Mouse (Mus musculus) layer of hippocampus, adult 8-10 months (tissue): Measurements from ENCODE around the gene Gm5475. TPM values are rescaled to one million over a fixed set of nuclear protein-coding genes. Genes with fewer than 3 reads are reported as not detected.
A peak's percentile ranks its signal among the peaks of the same experiment; 100 is the strongest.

Experiments
- DNase-seq, 2 experiments: peaks; one replicate each; pipeline ENCODE4 v3.0.0; 2022; ENCODE audit warnings: low spot score in 2 of 2
- total RNA-seq, 4 experiments: library from RNA; stranded (reverse); gene quantifications; 2 replicates each; pipeline ENCODE4 v1.2.4; 2022

Gm5475 gene
- total RNA-seq, 4 experiments from 2014 or later: not detected

DNA sequence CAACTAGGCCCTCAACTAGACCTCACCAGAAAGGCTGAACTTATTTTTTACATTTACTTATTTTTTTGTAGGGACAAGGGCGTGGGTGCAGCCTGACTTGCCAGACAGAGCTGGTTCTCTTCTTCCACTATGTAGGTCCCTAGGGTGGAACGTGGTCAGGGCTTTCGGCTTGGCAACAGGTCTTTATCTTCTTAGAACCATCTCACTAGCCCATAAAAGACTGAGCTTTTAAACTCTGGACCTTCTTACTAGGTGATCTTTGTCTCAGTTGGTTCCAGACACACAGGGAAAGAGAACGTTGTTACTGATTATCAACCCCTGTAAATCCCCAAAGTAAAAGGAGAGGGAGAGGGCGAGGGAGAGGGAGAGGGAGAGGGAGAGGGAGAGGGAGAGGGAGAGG, 8.6 kb upstream of the Gm5475 start:
- no peak for DNase-seq

DNA sequence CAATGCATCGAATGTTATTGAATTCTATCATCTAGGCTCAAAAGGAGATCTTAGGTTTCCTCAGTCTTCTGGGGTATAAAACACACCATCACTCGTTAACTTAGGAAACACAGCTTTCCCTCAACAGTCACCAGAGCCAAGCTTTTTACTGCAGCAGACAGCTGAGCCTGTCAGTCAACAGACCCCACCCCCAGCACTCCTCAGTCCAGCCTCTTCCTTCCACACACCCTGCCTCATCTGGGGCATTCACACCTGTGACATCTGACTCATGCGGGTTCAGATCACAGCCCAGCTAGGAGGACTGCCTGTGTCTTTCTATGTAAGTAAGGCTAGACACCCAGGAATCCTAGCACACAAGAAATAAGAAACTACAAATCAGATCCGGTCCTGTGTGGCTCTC, 7.9 kb upstream of the Gm5475 start:
- DNase-seq: no peak

DNA sequence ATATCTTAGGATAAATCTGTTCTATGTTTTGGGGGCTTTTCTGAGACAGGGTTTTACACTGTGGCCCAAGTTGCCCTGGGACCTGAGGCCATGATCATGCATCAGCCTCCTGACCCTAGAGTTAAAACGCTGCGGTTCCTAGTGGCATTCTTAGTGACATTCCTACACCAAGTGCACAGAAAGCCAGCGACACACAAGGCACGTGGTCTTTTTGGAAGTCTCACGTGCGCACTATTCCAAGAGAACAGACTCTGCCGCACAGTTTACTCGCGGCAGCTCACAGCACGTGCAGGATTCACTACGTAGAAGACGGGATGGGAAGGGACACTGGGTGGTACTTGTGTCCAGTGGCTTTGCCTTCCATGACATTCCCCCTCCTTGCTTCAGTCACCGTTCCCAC, 7.0 kb upstream of the Gm5475 start:
- no peak for DNase-seq

DNA sequence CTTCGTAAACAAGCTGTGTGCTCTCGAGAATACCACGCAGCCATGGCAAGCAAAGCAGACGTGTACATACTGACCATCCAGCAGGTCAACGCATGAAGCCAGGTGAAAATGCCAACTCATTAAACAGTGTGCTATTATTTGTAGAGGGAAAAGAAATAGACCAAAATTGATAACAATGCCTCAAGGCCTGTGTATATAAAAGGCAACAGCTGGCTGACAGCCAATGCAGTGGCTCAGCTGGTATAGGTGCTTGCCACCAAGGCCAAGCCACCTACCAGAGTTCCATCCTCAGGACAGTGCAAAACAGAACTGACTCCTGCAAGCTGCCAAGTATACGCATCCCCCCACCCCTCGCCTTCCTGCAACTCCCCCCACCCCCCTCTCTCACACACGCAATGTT, 6.3 kb upstream of the Gm5475 start:
- DNase-seq: no peak

DNA sequence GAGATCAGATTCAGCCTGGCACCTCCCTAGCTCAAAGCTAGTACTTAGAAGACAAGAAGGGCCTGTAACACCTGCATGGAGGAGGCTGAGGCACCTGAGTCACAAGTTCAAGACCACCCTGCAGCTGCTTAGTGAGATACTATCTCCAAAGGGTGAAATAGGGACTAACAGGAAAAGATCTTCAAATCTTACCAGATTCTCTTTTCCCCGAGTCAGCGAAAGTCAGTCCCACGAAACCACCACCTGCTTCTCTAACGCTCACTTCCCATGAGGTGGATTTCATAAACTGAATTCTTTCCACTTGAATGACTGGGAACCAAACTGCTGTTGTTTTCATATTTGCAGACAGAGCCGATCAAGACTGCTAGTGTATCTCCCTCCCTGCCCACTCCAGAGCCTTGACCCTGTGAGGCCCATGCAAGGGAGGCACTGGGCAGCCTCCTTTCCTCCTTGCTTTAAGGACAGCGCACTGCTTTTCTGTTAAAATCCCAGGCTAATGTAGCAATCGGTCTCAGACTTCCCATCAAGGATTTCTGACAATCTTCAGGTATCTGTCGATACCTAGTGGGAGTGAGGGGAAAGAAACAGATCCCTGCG, 4.0 kb upstream of the Gm5475 start:
- DNase-seq: no peak

DNA sequence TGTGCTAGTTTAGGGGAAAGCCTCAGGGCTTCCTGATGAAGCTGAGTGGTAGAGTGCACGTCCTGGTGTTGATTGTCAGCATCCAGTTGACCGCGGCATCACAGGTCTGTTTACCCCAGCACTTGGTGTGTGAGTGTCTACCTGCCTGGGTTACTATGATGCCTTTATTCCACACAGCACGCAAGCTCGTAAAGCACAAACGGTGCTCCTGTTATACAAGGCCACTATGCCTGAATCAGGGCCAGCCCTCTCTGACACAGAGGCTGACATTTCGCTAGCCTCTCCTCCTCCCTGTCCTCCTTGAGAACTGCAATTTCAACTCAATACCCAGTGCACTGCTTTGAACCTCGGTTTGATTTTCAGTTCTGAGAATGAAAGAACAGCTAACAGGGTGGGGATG, 2.6 kb upstream of the Gm5475 start:
- no peak for DNase-seq

DNA sequence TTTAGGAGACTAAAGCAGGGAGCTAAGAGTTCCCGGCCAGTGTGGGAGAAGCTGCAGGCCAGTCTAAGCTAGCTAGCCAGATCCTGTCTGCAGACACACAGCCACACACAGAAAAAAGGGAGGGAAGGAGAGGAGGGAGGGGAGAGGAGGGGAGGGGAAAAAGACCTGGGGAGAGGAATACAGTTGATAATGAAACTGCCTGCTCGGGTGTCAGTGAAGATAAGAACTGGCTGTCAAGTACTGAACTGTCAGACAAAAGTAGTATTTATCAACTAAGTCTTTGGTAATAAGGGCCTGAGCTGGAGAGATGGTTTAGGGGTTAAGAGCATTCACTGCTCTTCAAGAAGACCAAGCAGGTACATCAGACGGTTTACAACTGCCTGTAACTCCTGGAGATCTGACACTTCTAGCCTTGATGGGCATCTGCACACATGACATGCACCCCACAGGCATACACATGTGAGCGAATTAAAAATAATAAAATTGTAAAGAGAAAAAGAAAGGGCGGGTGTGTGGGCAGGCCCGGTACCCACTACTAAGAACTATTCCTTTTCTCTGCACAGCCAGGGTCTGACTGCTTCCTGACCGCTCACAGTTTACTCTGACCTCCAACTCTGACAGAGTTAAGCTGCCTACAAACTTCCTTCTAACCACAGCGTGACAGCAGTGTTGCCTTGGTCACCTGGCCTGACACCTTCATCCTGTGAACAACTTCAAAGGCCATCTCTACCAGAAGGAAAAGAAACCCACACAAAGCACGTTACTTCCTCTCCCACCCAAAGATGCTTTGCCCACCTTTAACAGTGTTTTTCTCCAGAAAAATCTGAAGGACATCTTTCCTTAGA, 1.8 kb upstream of the Gm5475 start:
- DNase-seq: no peak

DNA sequence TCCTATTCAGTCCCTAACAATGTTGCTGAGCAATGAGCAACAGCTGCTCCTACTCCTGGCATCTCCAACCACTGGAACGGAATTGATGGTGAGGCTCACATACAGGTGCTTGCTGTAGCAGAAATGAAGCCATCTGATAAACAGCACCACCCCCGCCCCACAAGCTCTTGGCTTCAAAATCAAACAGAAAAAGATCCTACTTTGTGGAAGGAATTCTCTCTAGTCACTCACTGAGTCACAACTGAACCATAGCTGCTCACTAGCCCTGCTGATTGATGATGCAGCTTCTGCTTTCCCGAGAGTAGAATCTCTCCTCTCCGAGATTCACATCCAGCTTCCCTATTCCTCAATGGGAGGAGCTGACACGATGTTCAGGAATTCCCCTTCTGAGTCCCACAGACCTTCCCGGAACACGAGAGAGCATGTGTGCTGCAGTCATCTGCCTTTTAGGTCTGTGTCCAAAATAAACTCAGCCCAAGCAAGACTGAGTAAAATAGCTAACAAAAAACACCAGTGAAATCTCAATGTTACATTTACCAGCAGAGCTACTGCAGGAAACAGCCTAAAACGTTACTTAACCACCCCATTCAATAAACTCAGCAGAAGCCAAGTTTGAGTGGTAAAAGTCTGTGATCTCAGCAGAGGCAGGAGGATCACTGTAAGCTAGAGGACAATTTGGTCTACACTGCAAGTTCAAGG, 739 bp upstream of the Gm5475 start:
- no peak for DNase-seq

DNA sequence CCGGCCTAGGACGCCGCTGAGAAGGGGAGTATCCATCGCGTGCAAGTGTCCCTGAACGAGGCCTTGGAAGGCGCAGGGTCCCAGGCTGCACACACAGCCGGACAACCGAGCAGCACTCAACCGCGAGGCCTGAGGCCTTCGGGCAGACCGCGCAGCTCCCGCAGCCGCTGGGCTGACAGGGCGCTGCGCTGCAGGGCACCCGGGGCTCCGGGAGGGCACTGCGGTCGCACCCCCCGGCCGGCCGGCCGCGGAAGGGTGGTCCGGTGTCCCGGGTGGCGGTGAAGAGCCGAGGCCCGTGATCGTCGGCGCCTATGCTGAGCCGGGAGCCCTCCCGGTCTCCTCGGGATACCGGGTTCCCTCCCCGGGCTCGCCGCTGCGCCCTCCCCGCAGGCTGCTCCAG, 529 bp downstream of the Gm5475 start:
- DNase-seq: no peak

DNA sequence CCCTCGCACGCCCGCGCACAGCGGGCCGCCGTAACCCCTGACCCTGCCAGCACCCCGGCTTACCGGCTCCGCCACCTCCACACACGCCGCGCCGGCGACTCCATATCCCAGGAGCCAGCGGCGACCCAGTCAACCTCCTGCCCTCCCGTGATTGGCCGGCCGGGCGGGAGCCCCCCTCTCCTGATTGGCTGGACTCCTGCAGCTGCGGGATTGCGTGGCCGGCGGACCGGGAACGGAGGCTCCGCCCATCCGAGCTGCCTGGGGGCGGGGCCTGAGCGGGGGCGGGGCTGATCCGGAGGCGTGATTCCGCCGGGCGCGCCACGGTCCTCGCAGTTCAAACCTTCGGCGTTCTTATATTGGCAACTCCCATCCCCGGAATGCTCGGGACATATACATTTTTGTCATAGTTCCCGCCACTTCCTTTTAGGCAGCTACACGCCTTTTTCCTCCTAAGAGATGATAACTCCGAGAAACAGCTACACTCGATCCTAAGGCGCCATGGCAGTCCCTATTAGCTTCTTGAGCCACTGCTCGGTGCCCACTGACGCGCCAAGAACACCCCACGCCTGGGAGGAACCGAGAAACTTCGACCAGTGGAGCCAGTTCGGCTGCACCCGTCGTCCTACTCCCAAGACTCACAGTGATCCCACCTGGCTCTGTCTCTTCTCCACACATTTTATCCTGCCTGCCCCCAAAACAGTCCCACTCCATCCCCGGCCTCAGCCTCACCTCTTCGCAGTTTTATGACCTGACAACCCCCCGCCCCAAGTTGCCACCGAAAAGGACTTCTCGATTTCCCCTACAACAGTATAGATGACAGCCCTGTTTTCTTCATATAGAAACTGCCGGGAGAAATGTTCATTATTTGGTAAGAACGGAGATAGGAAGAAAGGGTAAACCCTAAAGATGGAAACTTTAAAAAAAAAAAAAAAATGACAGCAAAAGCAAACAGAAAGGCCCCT, 1.2 kb downstream of the Gm5475 start:
- peak; percentile 93 to 95 for DNase-seq

DNA sequence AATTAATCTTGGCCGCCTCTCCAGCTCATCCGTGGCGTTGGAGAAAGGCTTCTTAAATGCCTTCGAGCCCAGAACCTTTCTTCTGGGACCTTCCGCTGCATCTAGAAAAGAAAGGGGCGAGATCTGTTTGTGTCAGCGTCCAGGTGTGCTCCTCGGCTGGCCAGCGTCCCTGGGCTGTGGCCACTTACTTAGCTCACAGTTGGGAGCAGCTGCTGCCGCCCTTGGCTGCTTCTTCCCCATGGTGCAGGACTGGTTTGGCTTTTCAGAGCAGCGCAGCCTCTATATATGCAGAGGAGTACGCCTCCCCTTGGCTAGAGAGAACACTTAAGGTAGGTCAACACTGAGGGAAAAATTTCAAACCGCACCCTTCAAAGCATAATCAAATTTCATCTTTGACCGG, 2.0 kb downstream of the Gm5475 start:
- no peak for DNase-seq

DNA sequence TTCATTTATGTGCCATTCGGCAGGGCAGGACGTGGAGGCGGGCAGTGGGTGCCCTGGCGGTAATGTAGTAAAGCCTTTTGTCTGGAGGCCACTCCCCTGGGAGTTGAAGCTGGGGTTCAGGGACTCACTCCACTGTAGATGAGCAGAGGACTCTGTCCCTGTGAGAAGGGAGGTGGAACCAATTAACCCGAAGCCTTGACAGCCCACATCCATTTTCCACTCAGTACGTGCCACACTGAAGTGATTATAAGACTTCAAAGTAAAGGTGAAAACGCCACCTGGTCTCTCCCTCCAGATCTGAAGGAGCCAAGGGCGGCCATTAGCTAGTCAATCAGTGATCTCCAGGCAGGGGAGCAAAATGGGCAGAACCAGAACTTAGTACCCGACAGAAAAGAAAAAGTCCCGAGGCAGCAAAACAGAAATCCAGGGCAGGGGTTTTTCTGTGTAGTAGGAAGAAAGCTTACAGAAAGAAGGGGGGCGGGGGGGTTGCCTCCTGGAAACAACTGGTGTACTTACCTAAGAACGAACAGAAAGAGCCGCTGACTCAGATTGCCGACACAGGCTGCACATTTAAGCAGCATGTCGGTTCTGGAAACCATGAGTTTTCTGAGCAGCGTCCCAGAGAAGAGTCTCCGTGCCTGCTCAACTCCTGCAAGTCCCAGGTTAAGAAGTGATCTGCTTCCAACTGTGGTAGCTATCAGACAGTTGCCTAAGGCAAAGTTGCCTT, 2.6 kb downstream of the Gm5475 start, which contains the start of gene Slc11a2:
Gene Slc11a2, minus strand, starts transcription at position 677 of the 727 bp plus-strand sequence.
- DNase-seq: no peak

DNA sequence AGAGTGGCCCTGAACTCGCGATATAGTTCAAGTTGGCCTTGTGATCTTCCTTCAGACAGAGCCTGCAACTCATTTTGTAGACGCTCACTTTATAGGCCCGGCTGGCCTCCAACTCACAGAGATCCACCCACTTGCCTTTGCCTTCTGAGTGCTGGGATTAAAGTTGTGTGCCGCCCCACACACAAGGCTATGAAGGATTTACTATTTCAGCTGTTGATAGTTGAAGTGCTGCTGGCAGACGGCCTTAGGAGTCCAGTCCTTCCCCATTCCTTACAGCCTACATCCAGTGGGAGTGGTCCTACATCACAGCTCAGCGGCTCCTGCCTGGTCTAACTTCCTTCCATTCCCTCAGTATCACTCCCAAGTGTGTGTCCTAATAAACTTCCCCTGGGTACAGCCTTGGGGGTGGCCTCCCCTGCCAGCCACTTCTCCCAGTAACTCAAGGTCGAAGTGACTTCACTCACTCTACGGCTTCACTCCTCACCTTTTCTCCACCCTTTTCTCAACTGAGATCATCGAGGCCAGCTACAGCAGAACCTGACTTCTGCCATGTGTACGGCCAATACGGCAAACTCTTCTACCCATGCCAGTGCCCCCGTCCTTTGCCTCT, 6.5 kb downstream of the Gm5475 start:
- no peak for DNase-seq

DNA sequence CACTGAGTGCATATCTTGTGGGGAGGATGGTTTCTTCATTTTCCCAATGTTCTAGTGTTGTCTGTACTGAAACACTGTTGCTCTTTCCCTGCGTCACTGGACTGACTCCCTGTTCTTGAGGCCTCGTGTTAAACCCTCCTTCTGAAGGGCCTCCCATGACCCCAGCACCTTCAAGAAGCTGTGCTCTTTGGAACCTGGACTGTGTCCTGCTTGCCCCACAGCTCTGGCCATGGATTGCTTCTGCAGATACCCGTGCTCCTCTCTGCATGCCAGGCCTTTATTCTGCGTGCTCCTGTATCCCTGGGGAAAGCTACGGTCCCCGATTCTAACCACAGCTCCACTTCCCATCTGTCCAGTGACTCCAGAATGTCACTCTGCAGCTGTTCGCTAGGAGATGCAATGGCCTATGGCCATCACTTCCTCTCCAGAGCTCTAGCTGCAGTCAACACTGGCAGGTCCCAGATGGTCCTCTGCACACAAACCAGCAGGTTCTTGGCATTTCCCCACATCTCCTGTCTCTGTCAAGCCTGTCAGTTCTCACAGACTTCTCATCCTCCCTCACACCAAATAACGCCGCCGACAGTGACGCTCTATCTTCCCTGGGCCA, 8.1 kb downstream of the Gm5475 start:
- DNase-seq: peak in 1 of 2 experiments; percentile 17

DNA sequence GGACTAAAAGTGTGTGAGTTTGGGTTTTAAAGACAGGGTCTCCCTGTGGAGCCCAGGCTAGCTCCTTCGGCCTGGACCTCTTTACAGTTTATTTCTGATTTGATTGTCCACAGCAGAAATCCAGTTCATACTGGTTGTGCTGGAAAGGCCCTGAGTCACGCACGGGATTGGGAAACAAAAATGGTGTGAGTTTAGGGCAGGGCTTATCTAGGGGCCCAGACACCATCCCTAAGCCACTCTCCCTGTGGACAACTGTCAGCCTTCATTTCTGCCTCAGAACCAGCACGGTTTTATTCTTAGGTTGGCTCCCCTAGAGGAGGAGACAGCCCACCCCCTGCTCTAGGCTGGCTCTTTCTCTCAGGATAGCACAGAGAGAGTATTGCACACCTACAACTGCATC, 11.3 kb downstream of the Gm5475 start:
- no peak for DNase-seq

DNA sequence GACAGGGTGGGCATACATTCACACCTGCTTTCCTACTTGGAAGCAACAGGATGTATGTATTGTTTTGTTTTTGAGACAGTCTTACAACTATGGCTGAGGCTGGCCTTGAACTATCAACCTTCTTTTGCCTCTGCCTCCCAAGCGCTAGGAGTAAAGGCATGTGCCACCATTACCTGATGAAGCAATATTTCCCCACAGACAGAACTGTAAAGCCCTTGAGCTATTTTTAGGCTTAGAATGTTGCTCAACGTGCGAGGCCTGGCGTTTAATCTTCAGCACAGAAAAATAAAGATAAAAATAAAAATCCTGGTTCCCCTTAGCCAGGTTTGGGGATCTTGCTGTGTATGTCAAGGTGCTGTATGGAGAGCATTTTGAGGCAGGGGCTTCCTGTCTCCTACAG, 14.2 kb downstream of the Gm5475 start:
- DNase-seq: no peak

DNA sequence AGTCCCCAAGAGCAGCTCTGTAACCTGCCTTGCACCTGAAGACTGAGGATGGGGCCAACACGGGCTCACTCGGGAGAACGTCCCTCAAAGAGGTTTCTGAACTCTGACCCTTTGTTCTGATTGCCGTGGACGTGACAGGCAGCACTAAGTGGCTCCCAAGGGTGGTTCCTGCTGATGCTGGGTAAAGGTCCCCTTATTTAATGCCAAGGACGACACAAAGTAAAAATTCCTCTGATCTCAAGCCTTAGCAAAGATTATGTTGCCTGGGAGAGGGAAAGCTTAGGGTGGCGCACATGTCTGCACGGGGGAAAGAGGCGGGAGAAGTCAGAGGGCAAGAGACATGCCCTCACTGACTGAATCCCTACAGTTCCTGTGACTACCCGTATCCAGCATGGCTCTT, 14.6 kb downstream of the Gm5475 start:
- DNase-seq: no peak

DNA sequence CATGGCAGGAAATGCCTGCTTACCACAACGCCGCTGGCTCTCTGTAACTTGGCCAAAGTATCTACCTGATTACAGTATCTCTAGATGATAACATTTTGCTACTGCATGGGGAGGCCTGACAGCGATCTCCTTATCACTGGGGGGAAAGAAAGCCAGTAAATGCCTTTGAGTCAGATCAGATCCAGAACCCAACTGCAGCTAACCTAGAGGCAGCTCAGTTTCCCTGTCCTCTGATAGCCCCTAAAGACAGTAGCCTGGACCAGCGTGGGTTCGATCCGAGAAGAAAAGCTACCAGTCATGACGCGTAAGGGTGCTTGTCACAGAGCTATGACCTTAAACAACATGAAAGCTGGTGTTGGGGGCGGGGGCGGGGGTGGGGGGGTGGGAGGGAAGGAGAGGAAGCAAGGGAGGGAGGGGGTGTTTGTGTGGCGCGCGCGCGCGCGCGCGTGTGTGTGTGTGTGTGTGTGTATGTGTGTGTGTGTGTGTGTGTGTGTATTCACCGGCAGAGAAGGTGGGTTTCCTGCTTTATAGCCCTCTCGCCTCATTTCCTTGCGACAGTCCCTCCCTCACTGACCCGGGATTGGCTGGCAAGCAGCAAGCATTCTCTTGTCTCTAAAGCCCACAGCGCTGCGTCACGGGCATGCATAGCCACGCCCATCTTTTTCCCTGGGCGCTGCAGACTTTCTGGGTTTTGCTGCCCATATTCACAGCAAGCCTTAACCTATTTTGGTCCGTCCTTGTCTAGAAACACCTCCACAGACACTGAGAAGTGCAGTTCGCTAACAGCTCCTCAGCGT, 21.4 kb downstream of the Gm5475 start:
- peak; percentile 78 to 84 for DNase-seq

DNA sequence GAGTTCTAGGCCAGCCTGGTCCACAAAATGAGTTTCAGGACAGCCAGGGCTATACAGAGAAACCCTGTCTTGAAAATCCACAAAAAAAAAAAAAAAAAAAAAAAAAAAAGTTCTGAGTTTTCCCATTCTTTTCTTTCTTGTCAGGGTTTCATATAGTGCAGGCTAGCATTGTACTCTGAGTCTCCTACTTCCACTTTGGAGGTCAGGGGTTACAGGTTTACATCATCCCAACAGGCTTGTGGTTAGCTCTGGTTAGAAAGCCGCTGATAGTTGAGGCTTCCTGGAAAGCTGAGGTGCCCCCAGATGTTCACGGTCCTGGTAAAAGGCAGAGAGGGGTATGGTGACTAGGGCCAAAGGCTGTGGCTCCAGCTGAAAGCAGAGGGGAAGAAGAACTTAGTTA, 24.9 kb downstream of the Gm5475 start:
- no peak for DNase-seq
